Mouse (Mus musculus): ENCODE data around the gene Fam214b.

DNA sequence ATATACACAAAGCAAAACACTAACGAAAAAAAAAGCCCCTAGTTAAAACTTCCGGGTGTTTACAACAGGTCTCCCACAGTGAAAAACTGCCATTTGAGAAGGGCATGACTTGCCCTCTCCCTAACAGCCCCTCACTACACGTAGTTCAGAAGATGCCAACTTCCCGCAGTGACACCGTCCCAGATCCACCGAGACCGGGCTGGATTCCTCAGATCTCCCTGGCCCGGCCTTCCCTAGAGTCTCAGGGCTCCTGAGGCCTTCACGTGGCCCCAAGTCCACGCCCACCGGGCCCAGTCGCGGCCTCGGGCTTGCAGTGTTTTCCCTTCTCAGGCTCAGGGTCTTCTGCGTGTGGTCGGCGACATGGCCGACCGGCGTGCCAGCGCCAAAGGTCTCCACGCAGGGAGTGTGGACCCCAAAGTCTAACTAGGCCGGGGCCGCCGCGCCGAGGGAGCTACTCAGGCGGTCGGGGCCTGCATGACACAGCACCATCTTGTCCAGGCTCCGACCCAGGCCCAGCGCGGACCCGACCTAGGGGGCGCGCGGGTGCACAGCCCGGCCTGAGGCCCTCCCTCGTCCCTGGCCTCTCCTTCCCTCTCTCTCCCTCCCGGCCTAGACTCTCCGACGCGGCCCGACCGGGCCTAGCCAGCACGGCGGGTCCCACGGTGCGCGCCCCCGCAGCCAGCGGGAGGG, 46.4 kb downstream of the Fam214b start:
- TF ChIP-seq MYOD1 (IDR thresholded peaks at IDR 0.05; ENCODE audit: control insufficient read depth, insufficient read length, low read depth) (no peak), USF1 (IDR thresholded peaks at IDR 0.05; ENCODE audit: low read depth) (peak; percentile 86), CTCF (IDR thresholded peaks at IDR 0.05; ENCODE audit: control insufficient read depth, insufficient read depth, insufficient read length) (peak; percentile 65)
